Mouse (Mus musculus) C2C12 (cell line): ENCODE data around the gene Cyb561d2. TPM values are rescaled to one million over a fixed set of nuclear protein-coding genes. Genes with fewer than 3 reads are reported as not detected.
A peak's percentile ranks its signal among the peaks of the same experiment; 100 is the strongest.

ENCODE experiments used
- H3K27me3 ChIP-seq: one replicate; pipeline ENCODE4 v1.6.1; 2011; ENCODE audit not compliant: control insufficient read depth, insufficient read depth, insufficient read length
- H3K36me3 ChIP-seq: one replicate; pipeline ENCODE4 v1.6.1; 2011; ENCODE audit not compliant: control insufficient read depth, insufficient read depth
- H3K4me3 ChIP-seq: one replicate; pipeline ENCODE4 v1.5.1; 2011; ENCODE audit warnings: mild to moderate bottlenecking, control low read depth; ENCODE audit not compliant: poor library complexity, insufficient read depth, severe bottlenecking
- H3K79me2 ChIP-seq: one replicate; pipeline ENCODE4 v1.6.1; 2011; ENCODE audit not compliant: control insufficient read depth, insufficient read depth
- H3K79me3 ChIP-seq: one replicate; pipeline ENCODE4 v1.6.1; 2011; ENCODE audit warnings: low read depth, control low read depth
- H3ac ChIP-seq: one replicate; pipeline ENCODE3; 2011; ENCODE audit warnings: low read depth; ENCODE audit not compliant: control insufficient read depth, insufficient read length
- CEBPB ChIP-seq: IDR thresholded peaks from one replicate; pipeline ENCODE4 v1.6.1; 2011; ENCODE audit warnings: low read depth, mild to moderate bottlenecking, control low read depth, moderate library complexity
- CTCF ChIP-seq: IDR thresholded peaks from one replicate; pipeline ENCODE4 v1.5.1; 2011; ENCODE audit not compliant: control insufficient read depth, insufficient read depth, insufficient read length
- FOSL1 ChIP-seq: IDR thresholded peaks from one replicate; pipeline ENCODE4 v1.8.0; 2011; ENCODE audit warnings: mild to moderate bottlenecking, low read length; ENCODE audit not compliant: poor library complexity, insufficient read depth, severe bottlenecking
- MAX ChIP-seq: IDR thresholded peaks from one replicate; pipeline ENCODE4 v1.6.1; 2011; ENCODE audit warnings: mild to moderate bottlenecking, control low read depth
- MYOD1 ChIP-seq: IDR thresholded peaks from one replicate; pipeline ENCODE4 v1.6.1; 2011; ENCODE audit warnings: low read depth; ENCODE audit not compliant: control insufficient read depth, insufficient read length
- MYOG ChIP-seq: IDR thresholded peaks from one replicate; pipeline ENCODE4 v1.6.1; 2011; ENCODE audit not compliant: control insufficient read depth, insufficient read length; ENCODE audit errors: extremely low read depth
- USF1 ChIP-seq: IDR thresholded peaks from one replicate; pipeline ENCODE4 v1.6.1; 2011; ENCODE audit warnings: low read depth, mild to moderate bottlenecking, control low read depth, moderate library complexity
- polyA plus RNA-seq: library from polyadenylated mRNA; unstranded; fragments of >200 nt; fragmentation: generic; extraction: Trizol; gene quantifications from one replicate; pipeline ENCODE4 v1.2.1, GENCODE M21; 2012; ENCODE audit warnings: missing spikeins

Gene Cyb561d2
- polyA plus RNA-seq, 1 experiment: 23.7 TPM

GRCm38 (mm10) chr9:107586974-107587832 lies 45.2 kb upstream of the Cyb561d2 start, which contains the start of gene Ifrd2:
Gene Ifrd2 (plus strand): TSS chr9:107587642.
- Histone ChIP-seq H3K79me3 (peaks cover 21% of the 10 kb centered on the region), H3K27me3 (no peaks in the 10 kb centered on the region), H3ac (peak within 1 kb of the TSS; percentile 82), H3K79me2 (peaks cover 35% of the 10 kb centered on the region), H3K4me3 (peak within 1 kb of the TSS; percentile 70), H3K36me3 (peaks cover 24% of the 10 kb centered on the region)
- TF ChIP-seq MYOG (no peak), USF1 (no peak), CEBPB (no peak)

- no peak overlapping the region for H3K4me3 ChIP-seq
- H3K36me3 ChIP-seq: peaks cover 22% of the 10 kb centered on the region
- H3K79me2 ChIP-seq: peaks cover 37% of the 10 kb centered on the region
- TF ChIP-seq MYOD1: no peak
- no peak for TF ChIP-seq FOSL1
- TF ChIP-seq MAX: no peak
- TF ChIP-seq USF1: no peak
- no peak for TF ChIP-seq MYOG
- no peak for TF ChIP-seq CTCF
- TF ChIP-seq CEBPB: no peak
- no peaks in the 10 kb centered on the region for H3K27me3 ChIP-seq
- no peak overlapping the region for H3ac ChIP-seq
- H3K79me3 ChIP-seq: peaks cover 21% of the 10 kb centered on the region
Observed at GRCm38 (mm10) chr9:107586504-107586903, 44.5 kb upstream of the Cyb561d2 start.

- Histone ChIP-seq H3K79me2 (peaks cover 16% of the 10 kb centered on the region), H3K36me3 (no peaks in the 10 kb centered on the region), H3ac (no peak overlapping the region), H3K27me3 (no peaks in the 10 kb centered on the region), H3K79me3 (peaks cover 2% of the 10 kb centered on the region), H3K4me3 (no peak overlapping the region)
- no peak for TF ChIP-seq CTCF
- TF ChIP-seq MYOG: no peak
- no peak for TF ChIP-seq MYOD1
- TF ChIP-seq USF1: no peak
- no peak for TF ChIP-seq MAX
- TF ChIP-seq FOSL1: no peak
- no peak for TF ChIP-seq CEBPB
Observed at GRCm38 (mm10) chr9:107583174-107583573, 41.2 kb upstream of the Cyb561d2 start.

GRCm38 (mm10) chr9:107582509-107583062 lies 40.6 kb upstream of the Cyb561d2 start:
- no peaks in the 10 kb centered on the region for H3K79me3 ChIP-seq
- no peaks in the 10 kb centered on the region for H3K27me3 ChIP-seq
- no peak overlapping the region for H3K4me3 ChIP-seq
- TF ChIP-seq MYOG (no peak), FOSL1 (no peak), MAX (no peak), CTCF (no peak), USF1 (no peak), MYOD1 (no peak), CEBPB (no peak)
- H3K36me3 ChIP-seq: no peaks in the 10 kb centered on the region
- H3ac ChIP-seq: no peak overlapping the region
- peaks cover 10% of the 10 kb centered on the region for H3K79me2 ChIP-seq

- peaks cover 10% of the 10 kb centered on the region for H3K79me2 ChIP-seq
- no peaks in the 10 kb centered on the region for H3K36me3 ChIP-seq
- peak overlapping the region; percentile 21 for H3K4me3 ChIP-seq
- no peak for TF ChIP-seq USF1
- no peak for TF ChIP-seq CEBPB
- no peak for TF ChIP-seq MYOD1
- TF ChIP-seq MAX: no peak
- no peaks in the 10 kb centered on the region for H3K27me3 ChIP-seq
- H3ac ChIP-seq: no peak overlapping the region
- no peaks in the 10 kb centered on the region for H3K79me3 ChIP-seq
Observed at GRCm38 (mm10) chr9:107581584-107581983, 39.6 kb upstream of the Cyb561d2 start.
